Mouse (Mus musculus) frontal cortex, postnatal 36 days (tissue): Measurements from ENCODE around the gene Artn.

Source experiments
- DNase-seq, 2 experiments: peaks; one replicate each; pipeline ENCODE4 v3.0.0; 2022; ENCODE audit warnings: low spot score in 2 of 2

Artn gene

DNA sequence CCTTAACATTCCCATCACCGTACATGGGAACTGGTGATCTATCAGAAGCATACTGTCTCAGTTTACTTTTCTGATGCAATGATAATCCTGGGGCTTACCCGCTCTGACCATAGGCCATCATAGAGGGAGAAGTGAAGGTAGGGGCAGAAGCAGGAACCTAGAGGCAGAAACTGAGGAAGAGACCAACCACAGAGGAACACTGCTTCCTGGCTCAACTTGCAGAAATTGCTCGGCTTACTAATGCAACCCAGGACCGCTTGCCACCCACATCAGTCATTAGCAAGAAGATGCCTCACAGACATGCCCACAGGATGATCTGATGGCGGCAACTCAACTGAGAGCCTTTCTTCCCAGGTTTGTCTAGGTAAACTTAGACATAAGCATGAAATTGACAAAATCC lies 10.8 kb downstream of the Artn start:
- no peak for DNase-seq

DNA sequence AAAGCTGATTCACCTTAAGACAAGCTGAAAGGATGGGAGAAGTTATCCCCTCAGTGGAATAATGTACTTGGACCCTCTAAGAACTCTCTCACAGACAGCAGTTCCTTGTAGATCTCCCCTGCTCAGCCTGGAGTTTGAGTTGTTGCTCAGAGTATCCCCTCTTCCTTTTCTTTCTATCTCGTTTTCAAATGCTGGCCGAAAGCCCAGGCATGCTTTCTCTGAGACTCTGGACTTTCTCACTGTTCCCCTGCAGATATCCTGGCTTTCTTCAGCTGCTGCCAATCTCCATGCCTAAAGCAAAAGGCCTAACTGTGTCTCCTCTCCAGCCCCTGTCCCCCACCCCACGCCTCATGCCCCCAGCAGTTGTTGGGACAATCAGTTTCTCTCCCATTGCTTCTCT lies 11.3 kb downstream of the Artn start:
- no peak for DNase-seq

GRCm38 (mm10) chr4:117917847-117918246 lies 11.7 kb downstream of the Artn start:
- no peak for DNase-seq

GRCm38 (mm10) chr4:117917402-117917801 lies 12.2 kb downstream of the Artn start:
- DNase-seq: no peak

GRCm38 (mm10) chr4:117916386-117916785 lies 13.2 kb downstream of the Artn start:
- DNase-seq: no peak

GRCm38 (mm10) chr4:117915489-117916105 lies 14.0 kb downstream of the Artn start:
- peak in 1 of 2 experiments; percentile 46 for DNase-seq

GRCm38 (mm10) chr4:117914591-117915442 lies 14.7 kb downstream of the Artn start, which contains the start of gene Ipo13:
Gene Ipo13, minus strand, starts transcription at chr4:117914999.
- DNase-seq: peak; percentile 94 to 95

DNA sequence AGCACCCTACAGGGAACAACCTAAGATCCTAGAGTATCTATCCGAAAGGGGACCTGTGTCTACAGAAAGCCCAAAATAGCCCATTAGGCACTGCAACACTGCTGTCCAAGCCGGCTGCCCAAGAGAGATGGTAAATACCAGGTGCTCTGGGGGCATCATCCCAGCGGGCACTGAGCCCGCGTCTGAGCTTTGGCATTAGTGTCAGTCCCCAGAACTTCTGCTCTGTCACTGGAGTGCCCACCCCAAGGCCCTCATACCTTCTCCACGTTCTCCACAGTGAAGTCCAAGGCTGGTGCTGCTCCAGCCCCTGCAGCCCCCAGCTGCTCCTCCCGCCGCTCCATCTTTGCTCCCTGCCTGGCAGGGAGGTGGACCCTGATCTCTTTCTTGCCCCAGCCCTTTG lies 15.5 kb downstream of the Artn start:
- no peak for DNase-seq

DNA sequence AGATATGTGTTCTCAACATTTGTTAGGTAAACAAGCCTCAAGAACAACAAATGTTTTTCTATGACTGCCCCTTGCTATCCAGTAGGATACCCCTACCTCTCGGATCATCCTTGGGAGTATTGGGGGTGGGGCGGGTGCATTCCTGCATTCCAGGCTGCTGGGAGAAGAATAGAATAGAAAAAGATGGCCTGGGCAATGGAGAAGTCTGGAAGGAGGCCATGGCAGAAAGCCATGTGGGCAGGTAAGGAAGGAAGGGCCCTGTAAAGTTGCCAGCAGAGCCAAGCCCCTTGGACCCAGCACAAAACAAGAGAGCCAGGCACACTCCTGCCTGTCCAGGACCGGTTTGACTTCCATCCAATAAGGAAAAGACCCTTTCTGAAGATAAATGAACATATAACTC lies 16.1 kb downstream of the Artn start:
- no peak for DNase-seq

DNA sequence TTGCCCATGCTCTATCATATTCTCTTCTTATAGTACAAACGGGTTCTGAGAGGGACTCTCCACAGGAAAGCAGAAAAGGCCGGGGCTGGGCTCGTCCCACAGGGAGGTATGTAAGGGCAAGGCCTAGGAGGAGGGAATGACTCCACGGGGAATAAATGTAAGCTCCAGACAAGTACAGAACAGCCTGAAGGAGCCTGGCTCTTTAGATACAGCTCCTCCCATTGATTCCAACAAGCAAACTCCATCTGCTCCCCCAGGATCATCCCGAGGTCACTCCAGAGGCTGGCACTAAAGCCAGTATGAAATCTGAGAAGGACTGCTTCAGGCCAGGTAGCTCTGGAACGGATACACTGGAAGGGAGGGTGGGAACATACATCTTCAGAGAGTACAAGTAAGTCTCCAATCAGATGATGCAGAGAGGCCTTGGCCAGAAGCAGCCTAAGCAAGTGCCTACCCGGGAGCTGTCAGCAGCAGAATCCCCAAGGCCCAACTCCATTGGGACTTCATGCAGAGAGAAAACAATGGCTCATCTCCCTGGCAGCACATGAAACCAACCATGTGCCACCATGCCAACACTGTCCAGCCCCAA lies 16.8 kb downstream of the Artn start:
- no peak for DNase-seq

- DNase-seq: no peak
Observed at GRCm38 (mm10) chr4:117912131-117912561, 17.4 kb downstream of the Artn start.

GRCm38 (mm10) chr4:117908834-117909453 lies 20.6 kb downstream of the Artn start:
- peak in 1 of 2 experiments; percentile 52 for DNase-seq

DNA sequence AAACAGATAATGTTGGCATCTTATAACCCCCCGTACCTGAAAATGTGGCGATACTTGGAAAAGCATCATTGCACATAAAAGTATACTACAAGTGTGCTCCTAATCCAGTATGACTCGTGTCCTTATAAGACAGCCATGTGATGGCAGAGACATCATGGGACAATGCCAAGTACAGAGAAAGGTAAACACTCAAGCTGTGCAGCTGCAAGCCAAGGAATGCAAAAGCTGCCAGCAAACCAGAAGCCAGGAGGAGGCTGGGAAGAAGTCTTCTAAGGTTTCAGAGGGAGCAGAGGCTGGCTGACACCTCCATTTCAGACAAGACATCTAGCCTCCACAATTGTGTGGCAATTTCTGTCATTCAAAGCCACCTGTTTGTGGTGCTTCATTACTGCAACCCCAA lies 23.4 kb downstream of the Artn start:
- DNase-seq: no peak

- no peak for DNase-seq
Observed at GRCm38 (mm10) chr4:117904761-117905160, 24.8 kb downstream of the Artn start.

DNA sequence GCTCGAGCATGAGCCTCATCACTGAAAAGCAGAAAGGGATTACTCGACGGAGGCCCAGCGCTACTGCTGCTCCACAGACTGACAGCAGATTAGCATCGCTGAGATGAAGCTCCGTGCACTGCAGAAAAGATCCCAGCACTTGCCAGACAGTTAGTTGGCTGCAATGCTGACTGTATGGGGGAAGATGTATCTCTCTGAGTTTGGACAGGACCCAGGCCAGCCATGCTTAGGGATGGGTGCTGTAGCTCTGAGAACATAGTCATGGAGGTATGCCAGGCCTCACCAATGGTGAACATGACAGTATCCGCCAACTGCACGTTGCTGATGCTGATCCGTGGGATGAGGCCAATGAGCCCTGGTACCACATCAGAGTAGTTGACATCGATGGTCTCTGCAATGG lies 25.5 kb downstream of the Artn start:
- peak in 1 of 2 experiments; percentile 68 for DNase-seq

- DNase-seq: no peak
Observed at GRCm38 (mm10) chr4:117898111-117898510, 31.5 kb downstream of the Artn start.

DNA sequence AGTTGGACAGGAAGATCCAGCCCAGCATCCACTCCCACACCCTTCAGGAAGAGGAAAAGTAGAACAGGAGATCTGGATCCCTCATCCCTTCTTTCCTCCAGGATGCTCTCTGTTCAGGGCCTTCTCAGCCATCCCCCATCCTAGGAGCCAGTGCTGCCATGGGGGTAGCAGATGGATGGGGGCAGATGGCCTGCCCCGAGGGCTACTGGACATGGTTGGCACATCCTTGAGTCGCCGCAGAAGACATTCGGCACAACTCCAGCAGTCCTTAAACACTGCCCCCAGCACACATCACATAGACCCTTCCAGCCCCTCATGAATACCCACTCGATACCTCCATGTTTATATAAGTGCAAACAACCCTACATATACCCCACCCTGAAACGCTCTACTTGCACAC lies 33.5 kb downstream of the Artn start:
- no peak for DNase-seq

- no peak for DNase-seq
Observed at GRCm38 (mm10) chr4:117895339-117895738, 34.2 kb downstream of the Artn start.

- DNase-seq: no peak
Observed at GRCm38 (mm10) chr4:117894601-117895000, 35.0 kb downstream of the Artn start.

DNA sequence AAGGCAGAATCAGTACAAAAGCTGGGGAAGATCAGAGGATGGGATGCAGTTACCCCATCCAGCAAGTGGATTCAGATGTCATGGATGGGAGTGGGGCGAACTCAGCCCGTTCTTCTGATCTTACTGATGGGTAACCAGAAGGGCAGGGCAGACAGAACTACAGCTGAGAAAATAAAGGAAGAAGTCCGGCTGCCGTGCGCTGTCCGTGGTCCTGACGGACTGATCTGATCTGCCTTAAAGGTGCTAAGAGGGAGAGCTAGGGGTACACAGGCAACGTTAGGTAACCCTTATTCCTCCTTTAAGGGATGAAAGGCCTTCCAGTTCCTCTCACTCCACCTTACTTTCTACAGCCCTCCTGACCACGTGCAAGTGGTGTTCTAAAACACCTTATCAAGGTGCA lies 36.2 kb downstream of the Artn start:
- no peak for DNase-seq

GRCm38 (mm10) chr4:117891738-117892161 lies 37.8 kb downstream of the Artn start, which contains the start of gene Dph2:
Gene Dph2, minus strand, starts transcription at chr4:117892032.
- DNase-seq: peak; percentile 80 to 85

DNA sequence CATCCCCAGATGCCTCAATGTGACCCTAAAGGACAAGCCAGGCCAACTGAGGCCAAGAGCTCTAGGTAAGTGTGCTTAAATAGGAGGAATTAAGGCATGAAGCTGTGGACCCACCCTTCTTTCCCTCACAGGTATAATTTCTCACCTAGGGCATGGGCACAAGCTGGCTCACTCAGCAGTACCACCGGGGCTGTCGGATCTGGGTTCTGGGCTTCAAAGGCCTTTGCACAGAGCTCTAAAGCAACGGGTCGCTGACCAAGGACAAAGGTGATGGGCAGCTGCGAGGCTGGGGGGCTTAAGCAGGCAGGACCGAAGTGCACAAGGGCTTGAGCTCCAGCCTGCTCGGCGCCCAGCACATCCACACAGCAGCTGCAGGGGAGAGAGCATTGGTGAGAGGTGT lies 38.8 kb downstream of the Artn start:
- no peak for DNase-seq
